Mouse (Mus musculus) bone marrow macrophage, adult 2 months (primary cell): ENCODE results near the gene Mprip.

Experiments
- CTCF ChIP-seq: IDR thresholded peaks from 2 replicates; pipeline ENCODE4 v1.5.1; 2012; ENCODE audit warnings: low read depth, mild to moderate bottlenecking, low read length, moderate library complexity
- POLR2A ChIP-seq: IDR thresholded peaks from 2 replicates; pipeline ENCODE4 v1.6.1; 2012; ENCODE audit warnings: mild to moderate bottlenecking, low read depth, low read length, borderline replicate concordance

DNA sequence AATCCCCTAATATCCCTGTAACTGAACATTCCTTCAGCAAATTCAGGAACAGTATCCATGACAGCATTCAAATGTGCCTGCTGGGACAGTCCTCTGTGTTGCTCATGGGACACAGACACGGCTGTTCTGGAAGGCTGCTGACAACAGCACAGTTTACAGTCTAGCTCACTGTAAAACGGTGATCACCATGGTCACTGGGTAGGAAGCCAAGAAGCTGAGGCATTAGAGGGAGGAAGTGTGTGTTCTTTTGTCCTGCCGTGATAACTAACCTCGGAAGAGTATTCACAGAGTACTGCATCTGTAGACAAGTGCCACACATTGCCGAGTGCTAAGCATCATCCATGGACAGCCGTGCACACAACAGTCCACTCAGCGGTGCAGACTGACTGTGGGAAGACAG is 109.6 kb downstream of the Mprip start:
- TF ChIP-seq CTCF (no peak), POLR2A (no peak)
